Mouse (Mus musculus): ENCODE results near the gene AC161166.1. TPM values are rescaled to one million over a fixed set of nuclear protein-coding genes. Genes with fewer than 3 reads are reported as not detected.
"Not testable (repeated sequence)": the region's sequence is repeated elsewhere in the genome, so short reads cannot be mapped to it uniquely, and the experiment has no call there.

AC161166.1 gene
- total RNA-seq, 2 experiments from 2014 or later = not detected

DNA sequence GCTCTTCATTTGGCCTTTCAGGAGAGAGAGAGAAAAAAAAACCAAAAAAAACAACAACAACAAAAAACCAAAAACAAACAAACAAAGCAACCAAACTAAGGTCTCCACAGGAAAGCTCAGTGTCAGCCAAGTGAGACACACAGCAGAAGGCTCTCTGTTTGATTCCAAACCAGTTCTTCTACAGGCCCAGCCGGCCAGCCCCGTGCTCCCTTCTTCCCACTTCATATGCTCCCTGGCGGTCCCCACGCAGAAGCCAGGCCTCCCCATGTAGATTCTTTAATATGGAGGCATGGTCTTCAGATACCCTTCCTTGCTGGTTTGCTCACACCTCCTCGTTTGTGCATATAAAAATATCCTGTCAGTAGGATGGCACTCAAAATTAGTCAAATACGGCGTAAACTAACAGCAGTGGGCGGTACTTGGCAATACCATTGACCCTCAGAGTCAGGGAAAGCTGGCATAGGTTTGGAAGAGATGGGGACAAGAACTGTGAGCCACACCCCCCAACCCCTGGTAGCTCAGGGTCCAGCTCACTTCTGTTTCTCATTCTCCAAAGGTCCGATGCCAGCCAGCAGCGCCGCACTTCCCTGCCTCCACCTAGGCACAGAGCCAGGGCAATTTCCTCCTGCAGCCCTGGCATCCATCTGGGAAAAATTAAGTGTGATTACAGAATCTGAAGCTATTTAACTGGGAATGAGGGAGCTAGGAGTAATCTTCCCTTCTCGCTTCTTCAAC is 13.6 kb upstream of the AC161166.1 start:
- DNase-seq = peak in 1 of 2 experiments; percentile 35

GRCm38 (mm10) chr7:24524978-24525377 is 12.7 kb upstream of the AC161166.1 start:
- DNase-seq = no peak

- no peak for DNase-seq
Observed at GRCm38 (mm10) chr7:24523723-24524122, 11.5 kb upstream of the AC161166.1 start.

DNA sequence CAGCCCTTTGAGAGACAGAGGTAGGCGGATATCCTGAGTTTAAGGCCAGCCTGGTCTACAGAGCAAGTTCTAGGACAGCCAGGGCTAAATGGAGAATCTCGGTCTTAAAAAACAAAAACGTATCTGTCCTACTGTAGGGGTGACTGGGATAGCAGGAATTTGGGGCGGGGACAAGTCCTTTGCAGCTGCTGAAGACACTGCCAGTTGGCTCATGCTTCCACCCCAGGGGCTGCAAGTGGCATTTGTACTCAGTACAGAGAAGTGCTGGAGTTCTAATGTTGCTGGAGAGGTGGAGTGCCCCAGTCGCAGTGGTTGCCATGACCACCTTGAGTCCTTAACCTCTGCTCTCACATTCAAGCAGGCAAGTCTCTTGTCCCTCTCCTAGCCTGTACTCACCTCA is 10.6 kb upstream of the AC161166.1 start:
- DNase-seq = no peak

GRCm38 (mm10) chr7:24520054-24520453 is 7.8 kb upstream of the AC161166.1 start:
- DNase-seq = not testable (repeated sequence)

GRCm38 (mm10) chr7:24519130-24519529 is 6.9 kb upstream of the AC161166.1 start:
- DNase-seq = no peak

DNA sequence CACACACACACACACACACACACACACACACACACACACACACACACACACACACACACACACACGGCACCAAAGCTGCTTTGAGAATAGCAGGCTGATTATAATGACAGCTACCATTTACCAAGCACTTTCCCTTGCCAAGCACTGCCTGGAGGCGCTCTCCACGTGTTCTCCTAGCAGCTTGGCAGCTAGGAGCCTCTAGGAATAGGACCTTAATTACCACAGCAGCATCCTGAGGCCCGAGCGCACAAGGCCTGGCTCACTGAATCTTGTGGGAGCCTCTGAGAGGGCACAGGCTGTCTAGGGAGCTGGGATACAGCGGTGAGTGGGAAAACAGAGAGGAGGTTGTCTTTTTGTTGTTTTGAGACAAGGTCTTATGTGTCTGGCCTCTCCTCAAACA is 5.4 kb upstream of the AC161166.1 start:
- peak in 1 of 2 experiments; percentile 43 for DNase-seq

DNA sequence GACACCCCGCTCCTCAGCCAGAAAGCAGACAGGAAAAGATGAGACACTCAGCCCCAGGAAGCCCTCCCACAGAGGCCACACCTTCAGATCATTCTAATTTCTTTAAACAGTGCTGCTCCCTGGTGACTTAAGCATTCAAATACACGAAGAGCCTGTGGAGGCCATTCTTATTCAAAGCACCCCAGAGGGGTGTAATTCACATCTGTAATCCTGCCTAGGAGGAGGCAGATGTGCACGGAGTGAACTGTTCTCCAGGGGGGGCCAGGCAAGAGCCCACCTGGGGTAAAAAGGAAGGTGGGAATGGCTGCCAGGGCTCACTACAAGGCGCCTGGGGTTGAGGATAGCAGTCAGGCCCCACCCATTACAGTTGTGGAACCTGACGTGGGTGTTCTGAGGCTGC is 4.8 kb upstream of the AC161166.1 start:
- DNase-seq = no peak

- DNase-seq = not testable (repeated sequence)
Observed at GRCm38 (mm10) chr7:24516319-24516718, 4.1 kb upstream of the AC161166.1 start.

- no peak for DNase-seq
Observed at GRCm38 (mm10) chr7:24507726-24508114, 4.5 kb downstream of the AC161166.1 start.

- DNase-seq = peak; percentile 84 to 85
Observed at GRCm38 (mm10) chr7:24506838-24507725, 5.2 kb downstream of the AC161166.1 start, which contains the start of gene Zfp428. TSS of gene Zfp428 (plus strand) at chr7:24507006.

DNA sequence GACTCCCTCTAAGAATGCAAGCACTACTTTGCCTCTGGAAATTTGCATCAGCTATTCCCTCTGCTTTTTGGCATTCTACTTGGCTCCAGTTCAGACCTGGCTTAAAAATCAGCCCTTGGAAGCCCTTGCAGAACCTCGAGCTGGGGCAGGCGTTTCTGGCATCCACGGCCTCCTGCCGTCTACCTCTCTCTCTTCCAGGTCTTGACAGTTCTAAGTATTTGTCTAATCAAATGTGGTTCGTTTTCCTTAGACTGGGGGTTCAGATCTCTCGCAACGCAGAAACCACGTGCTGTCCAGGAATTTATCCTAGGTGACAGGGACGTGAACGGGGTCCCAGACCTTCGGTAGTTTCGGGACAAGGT is 5.8 kb downstream of the AC161166.1 start:
- peak; percentile 56 to 66 for DNase-seq

DNA sequence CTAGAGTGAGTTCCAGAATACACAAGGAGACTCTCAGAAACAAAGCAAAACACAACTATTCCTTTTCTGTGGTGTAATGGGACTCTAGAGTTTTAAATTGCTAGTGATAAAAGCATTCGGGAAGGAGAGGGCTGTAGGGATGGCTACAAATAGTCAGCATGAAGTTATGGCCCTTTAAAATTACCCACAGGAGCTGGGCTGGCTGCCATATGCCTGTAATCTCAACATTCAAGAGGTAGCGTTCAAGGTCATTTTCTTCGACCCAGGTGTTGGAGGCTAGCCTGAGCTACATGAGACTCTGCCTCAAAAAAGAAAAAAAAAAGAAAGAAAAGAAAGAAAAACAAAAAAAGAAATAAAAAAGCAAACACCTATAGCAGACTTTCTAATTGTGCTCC is 6.2 kb downstream of the AC161166.1 start:
- no peak for DNase-seq

DNA sequence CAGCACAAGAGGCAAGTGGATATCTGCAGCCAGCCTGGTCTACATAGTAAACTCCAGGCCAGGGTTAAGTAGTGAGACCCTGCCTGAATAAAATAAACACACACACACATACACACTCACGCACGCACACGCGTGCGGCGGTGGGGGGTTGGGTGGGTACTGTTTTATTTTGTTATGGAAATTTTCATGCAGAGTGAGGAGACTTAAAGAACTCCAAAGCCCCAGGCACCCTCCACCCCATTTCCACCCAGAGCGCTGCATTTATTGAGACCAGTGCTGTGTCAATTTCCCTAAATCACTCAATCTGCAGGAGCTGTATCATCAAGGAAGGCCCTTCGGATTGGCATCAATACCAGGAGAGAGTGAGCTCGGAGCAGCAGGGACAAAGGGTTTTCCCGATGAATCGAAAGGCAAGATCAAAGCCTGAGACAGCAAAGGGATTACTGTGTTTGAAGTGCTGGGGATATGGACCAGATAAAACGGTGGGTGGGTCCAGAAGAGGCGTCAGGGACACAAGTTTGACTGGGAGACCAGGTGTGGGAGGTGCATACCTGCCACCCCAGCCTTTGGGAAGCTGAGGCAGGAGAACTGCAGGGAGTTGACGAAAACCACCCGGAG is 6.7 kb downstream of the AC161166.1 start:
- DNase-seq = no peak

GRCm38 (mm10) chr7:24504868-24505267 is 7.4 kb downstream of the AC161166.1 start:
- no peak for DNase-seq

DNA sequence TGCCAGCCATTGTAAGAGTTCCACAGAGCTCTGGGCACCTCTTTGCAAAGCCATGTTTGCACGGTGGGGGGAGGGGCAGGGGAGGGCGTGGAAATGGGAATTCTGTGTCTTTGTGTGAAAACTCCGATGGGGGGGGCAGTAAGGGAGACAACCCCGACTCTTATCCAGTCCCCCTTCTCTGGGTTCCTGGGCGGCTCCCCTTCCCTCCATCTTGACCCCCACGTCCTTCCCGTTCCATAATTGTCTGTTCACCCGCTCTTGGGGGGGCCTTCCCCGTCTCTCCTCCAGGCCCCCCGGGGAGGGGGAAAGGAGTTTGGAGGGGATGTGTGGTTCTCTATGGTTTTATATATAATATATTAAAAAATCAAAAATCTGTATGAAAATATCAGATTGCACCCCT is 8.3 kb downstream of the AC161166.1 start:
- no peak for DNase-seq

DNA sequence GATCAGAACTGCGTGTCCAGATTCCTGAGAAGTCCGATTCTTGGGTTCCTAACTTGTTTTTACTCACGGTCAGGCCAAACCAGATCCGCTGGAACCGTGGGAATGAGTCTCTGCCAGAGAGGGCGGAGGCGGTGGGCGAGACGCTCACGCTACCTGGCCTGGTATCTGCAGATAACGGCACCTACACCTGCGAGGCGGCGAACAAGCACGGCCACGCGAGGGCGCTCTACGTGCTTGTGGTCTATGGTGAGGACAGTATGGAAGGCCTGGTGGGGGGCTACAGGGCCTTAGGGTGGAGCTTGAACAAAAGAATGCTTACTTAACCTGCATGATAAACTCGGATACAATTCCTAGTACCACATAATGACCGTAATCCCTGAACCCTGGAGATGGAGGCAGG is 10.8 kb downstream of the AC161166.1 start:
- no peak for DNase-seq

- no peak for DNase-seq
Observed at GRCm38 (mm10) chr7:24500929-24501328, 11.3 kb downstream of the AC161166.1 start.

GRCm38 (mm10) chr7:24499856-24500577 is 12.2 kb downstream of the AC161166.1 start:
- no peak for DNase-seq

DNA sequence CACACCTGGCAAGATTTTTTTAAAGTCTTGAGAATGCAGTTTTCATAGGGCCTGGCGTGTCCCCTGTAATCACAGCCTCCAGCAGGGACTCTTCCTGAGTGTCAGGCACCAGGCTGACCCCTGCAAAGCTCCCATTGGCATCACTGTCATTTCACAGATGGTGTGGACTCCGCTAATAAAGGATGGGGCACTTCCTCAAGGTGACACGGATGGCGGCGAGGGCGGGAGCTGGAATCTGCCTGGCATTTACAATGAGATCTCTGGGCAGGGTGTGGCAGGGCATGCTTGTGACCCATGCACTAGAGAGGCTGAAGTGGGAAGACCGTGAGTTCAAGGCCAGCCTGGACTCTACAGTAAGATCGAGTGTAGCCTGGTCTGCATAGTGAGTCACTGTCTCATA is 24.0 kb downstream of the AC161166.1 start:
- no peak for DNase-seq

GRCm38 (mm10) chr7:24487403-24487802 is 24.9 kb downstream of the AC161166.1 start:
- no peak for DNase-seq

DNA sequence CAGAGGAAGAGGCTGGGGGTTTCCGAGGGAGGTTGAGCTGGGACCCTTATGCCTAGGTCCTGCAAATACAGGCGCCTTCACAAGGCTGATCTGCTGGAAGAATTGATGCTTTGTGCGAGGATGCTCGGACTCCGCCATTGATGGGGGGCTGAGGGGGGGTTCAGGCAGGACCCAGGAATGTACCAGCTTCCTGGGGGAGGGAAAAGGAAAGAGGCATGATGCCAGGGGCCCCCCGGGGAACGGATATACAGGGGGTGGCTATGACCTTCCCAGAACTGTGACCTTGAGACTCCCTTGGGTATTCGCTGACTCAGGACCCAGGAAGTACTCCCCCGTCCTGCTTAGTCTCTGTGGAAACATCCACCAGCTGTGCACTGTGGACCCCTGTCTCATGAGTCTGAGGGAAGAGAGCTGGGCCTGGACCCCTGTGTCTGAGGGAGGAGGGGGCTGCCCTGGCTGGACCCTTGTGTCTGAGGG is 25.6 kb downstream of the AC161166.1 start:
- no peak for DNase-seq

Measured in layer of hippocampus, postnatal 36 days (tissue).